Mouse (Mus musculus) hindlimb bud, embryonic 11.5 days (tissue): ENCODE measurements around the gene Ssx9.
"Not testable (repeated sequence)": the region's sequence is repeated elsewhere in the genome, so short reads cannot be mapped to it uniquely, and the experiment has no call there.

Experiments
- DNase-seq: peaks from one replicate; pipeline ENCODE4 v3.0.0-alpha.2; 2012; ENCODE audit warnings: low read depth, low spot score; ENCODE audit errors: extremely low spot score

Gene Ssx9

GRCm38 (mm10) chrX:8748132-8748531 lies at the start of gene Ssx9:
Gene Ssx9 (plus strand): TSS chrX:8748432.
- not testable (repeated sequence) for DNase-seq

DNA sequence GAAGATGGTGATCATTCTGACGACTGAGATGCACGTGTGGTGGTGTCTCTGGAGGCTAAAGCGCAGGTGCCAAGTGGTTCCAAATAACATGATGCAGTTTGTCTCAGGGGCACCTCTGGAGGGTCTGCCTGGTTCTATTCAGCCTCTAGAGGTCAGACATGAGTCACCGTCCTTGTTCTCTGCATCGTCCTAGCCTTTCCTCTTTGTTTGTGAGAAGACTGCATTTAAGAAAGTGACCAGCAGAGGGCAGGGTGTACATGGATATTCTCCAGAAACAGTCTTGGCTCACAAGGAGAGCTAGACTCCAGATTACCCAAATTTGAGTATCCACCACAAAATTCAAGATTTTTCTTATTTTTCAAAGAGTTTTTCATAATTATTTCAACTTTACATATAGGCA lies 15.3 kb upstream of the Ssx9 start:
- DNase-seq = no peak

DNA sequence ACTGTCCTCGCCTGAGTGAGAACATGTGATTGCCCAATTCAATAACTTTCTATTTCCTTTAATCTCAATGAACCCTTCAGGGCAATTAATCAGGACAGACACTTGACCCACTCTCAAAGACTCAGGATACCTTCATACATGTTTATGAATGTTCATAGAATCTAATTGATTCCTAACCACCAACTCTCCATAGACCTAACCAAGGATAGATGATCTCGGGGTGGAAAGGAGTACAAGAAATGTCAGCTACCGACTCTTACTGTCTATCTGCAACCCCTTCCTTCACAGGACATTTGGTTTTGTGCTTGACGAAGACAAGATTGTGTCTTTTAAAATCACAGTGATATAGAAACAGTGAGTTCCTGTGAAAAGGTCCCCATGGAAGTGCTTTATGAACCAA lies 55.2 kb downstream of the Ssx9 start, which contains the start of gene Ssxb5:
Gene Ssxb5, plus strand, starts transcription at position 301 of the 400 bp plus-strand sequence.
- not testable (repeated sequence) for DNase-seq
